Mouse (Mus musculus) embryonic fibroblast, embryonic 13.5 days (primary cell): ENCODE measurements around the gene Sval2. TPM values are rescaled to one million over a fixed set of nuclear protein-coding genes. Genes with fewer than 3 reads are reported as not detected.

Source experiments
- H3K27ac ChIP-seq: 2 replicates; pipeline ENCODE4 v1.5.1; 2012; ENCODE audit warnings: low read length, control low read depth, inconsistent platforms; ENCODE audit not compliant: insufficient read depth
- H3K4me1 ChIP-seq: 2 replicates; pipeline ENCODE4 v1.6.1; 2011; ENCODE audit warnings: low read length; ENCODE audit not compliant: control insufficient read depth, insufficient read depth
- H3K4me3 ChIP-seq: 2 replicates; pipeline ENCODE4 v1.5.1; 2011; ENCODE audit warnings: mild to moderate bottlenecking, control low read depth, low read length; ENCODE audit not compliant: insufficient read depth
- CTCF ChIP-seq: IDR thresholded peaks from 2 replicates; pipeline ENCODE4 v1.5.1; 2011; ENCODE audit warnings: mild to moderate bottlenecking, control low read depth, low read length, moderate library complexity, borderline replicate concordance; ENCODE audit not compliant: insufficient read depth
- POLR2A ChIP-seq: IDR thresholded peaks from 2 replicates; pipeline ENCODE4 v1.6.1; 2011; ENCODE audit warnings: low read depth, mild to moderate bottlenecking, control low read depth, low read length, moderate library complexity
- polyA plus RNA-seq: library from polyadenylated mRNA; stranded (reverse); fragments of >200 nt; gene quantifications from 2 replicates; pipeline ENCODE4 v1.2.4, GENCODE M21; 2011; ENCODE audit warnings: low read depth; ENCODE audit not compliant: missing spikeins, insufficient read length

Gene Sval2
- polyA plus RNA-seq = not detected in 2 replicates

DNA sequence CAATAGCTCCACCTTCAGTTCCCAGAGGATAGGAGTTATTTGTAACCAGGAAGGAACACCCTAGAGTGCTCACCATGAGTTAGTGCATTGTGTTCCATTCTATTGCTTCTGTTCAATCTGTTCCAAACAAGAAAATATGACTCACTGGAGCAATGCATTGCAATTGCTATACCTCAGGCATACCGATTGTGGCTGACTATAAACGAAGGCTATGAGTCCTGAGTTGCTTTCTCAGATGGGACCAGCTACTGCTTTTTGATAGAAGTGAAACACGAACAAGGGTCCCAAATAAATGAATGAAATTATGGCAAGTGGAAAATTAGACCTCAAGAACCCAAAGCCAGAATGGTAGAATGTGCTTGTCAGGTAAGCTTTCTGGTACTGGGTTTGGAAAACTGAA lies at the start of gene Sval2:
Sval2 (plus strand) TSS at position 301 of the 400 bp plus-strand sequence.
- no peaks in the 10 kb centered on the region for H3K4me1 ChIP-seq
- no peak within 1 kb of the TSS for H3K4me3 ChIP-seq
- H3K27ac ChIP-seq = no peak within 1 kb of the TSS
- TF ChIP-seq POLR2A (no peak), CTCF (no peak)

- TF ChIP-seq POLR2A = no peak
- no peak for TF ChIP-seq CTCF
- no peak overlapping the region for H3K27ac ChIP-seq
- no peak overlapping the region for H3K4me3 ChIP-seq
- H3K4me1 ChIP-seq = no peaks in the 10 kb centered on the region
These were observed 28.7 kb upstream of the Sval2 start for GRCm38 (mm10) chr6:41824086-41824485.

GRCm38 (mm10) chr6:41829516-41829915 lies 23.3 kb upstream of the Sval2 start:
- TF ChIP-seq CTCF = no peak
- no peak for TF ChIP-seq POLR2A
- H3K27ac ChIP-seq = no peak overlapping the region
- no peaks in the 10 kb centered on the region for H3K4me1 ChIP-seq
- H3K4me3 ChIP-seq = no peak overlapping the region

GRCm38 (mm10) chr6:41847235-41847634 lies 5.6 kb upstream of the Sval2 start, which contains the start of gene Pip:
TSS of gene Pip (plus strand) at chr6:41847535.
- no peak for TF ChIP-seq POLR2A
- TF ChIP-seq CTCF = no peak
- H3K4me1 ChIP-seq = no peaks in the 10 kb centered on the region
- H3K27ac ChIP-seq = no peak within 1 kb of the TSS
- H3K4me3 ChIP-seq = no peak within 1 kb of the TSS

GRCm38 (mm10) chr6:41864038-41864437 lies 11.2 kb downstream of the Sval2 start:
- H3K4me1 ChIP-seq = no peaks in the 10 kb centered on the region
- H3K4me3 ChIP-seq = no peak overlapping the region
- H3K27ac ChIP-seq = no peak overlapping the region
- no peak for TF ChIP-seq CTCF
- TF ChIP-seq POLR2A = no peak

- H3K4me3 ChIP-seq = no peak overlapping the region
- H3K4me1 ChIP-seq = no peaks in the 10 kb centered on the region
- no peak for TF ChIP-seq CTCF
- no peak for TF ChIP-seq POLR2A
- no peak overlapping the region for H3K27ac ChIP-seq
These were observed 58.8 kb downstream of the Sval2 start for GRCm38 (mm10) chr6:41911625-41912024.

Other genes with a start within 250 kb of the Sval2 start
- gene Ephb6, start 247.5 kb upstream of the Sval2 start, polyA plus RNA-seq = 3.1 and 5.6 TPM in 2 replicates
- gene Trpv6, start 216.6 kb upstream of the Sval2 start, polyA plus RNA-seq = not detected in 2 replicates
- not detected in 2 replicates for gene Trpv5, start 172.2 kb upstream of the Sval2 start, polyA plus RNA-seq
- not detected in 2 replicates for gene Llcfc1, start 168.6 kb upstream of the Sval2 start, polyA plus RNA-seq
- gene Kel, start 148.7 kb upstream of the Sval2 start, polyA plus RNA-seq = not detected in 2 replicates
- not detected in 2 replicates for gene Olfr459, start 77.8 kb upstream of the Sval2 start, polyA plus RNA-seq
- not detected in 2 replicates for gene Pip, start 5.5 kb upstream of the Sval2 start, polyA plus RNA-seq
- gene Sval1, start 98.6 kb downstream of the Sval2 start, polyA plus RNA-seq = not detected in 2 replicates
- not detected in 2 replicates for gene Sval3, start 115.2 kb downstream of the Sval2 start, polyA plus RNA-seq
- gene Sva, start 185.4 kb downstream of the Sval2 start, polyA plus RNA-seq = not detected in 2 replicates